ENCODE assay signal across 10 mouse cellular contexts in genomic region chr3:67344599-67344998, GRCm38 (mm10). TPM values are rescaled to one million over a fixed set of nuclear protein-coding genes. Genes with fewer than 3 reads are reported as not detected.
DNase-seq lines count a peak whose midpoint lies in the region; ATAC-seq and TF ChIP-seq lines count a peak whose summit lies in the region.
"Had no signal": no experiment of that assay in that cellular context is flagged by ENCODE, and none has a peak within 500 bp of the region (broad histone marks: within the 10 kb centered on the region; RNA-seq: fewer than 3 reads in every experiment).

No protein-coding gene starts in this region.

- no peaks in the 10 kb centered on the region for H3K27me3 ChIP-seq in liver, embryonic 14.5 days (ENCODE audit: control insufficient read depth, insufficient read depth, low read length)
- H3K27me3 ChIP-seq: heart, embryonic 15.5 days had no signal

- no peak overlapping the region for H3K9ac ChIP-seq in liver, embryonic 14.5 days (replicated peaks)
- H3K9ac ChIP-seq: heart, embryonic 15.5 days had no signal

- DNase-seq in adrenal gland, adult (ENCODE audit: inconsistent age in 2 of 2, low spot score in 1 of 2) = peak; percentile 31 to 79
- DNase-seq in adrenal gland, postnatal 4 days (ENCODE audit: low spot score in 2 of 2) = no peak
- peak; percentile 8 for DNase-seq in 3134 (ENCODE audit: extremely low read depth, insufficient read length, low spot score)
- peak; percentile 69 for DNase-seq in adrenal gland, postnatal 10 days
- peak; percentile 11 for DNase-seq in fibroblast of lung, adult 2 months (ENCODE audit: low read depth)
- DNase-seq in kidney, postnatal 10 days = peak; percentile 66
- DNase-seq in liver, embryonic 14.5 days (ENCODE audit: low read depth in 3 of 3, low spot score in 3 of 3) = peak in 2 of 3 experiments; percentile 10 to 20
- DNase-seq in retina, postnatal 7 days (ENCODE audit: low read depth, low spot score) = peak; percentile 50

- WGBS in liver, embryonic 14.5 days (ENCODE audit: insufficient replicate concordance) = 3% methylated on average over 2 of the region's 2 CpGs

- peak; percentile 70 for TF ChIP-seq CTCF in liver, embryonic 14.5 days (IDR thresholded peaks at IDR 0.05; ENCODE audit: low read depth)

- no peak overlapping the region for H3K27ac ChIP-seq in liver, embryonic 14.5 days
- H3K27ac ChIP-seq: heart, embryonic 15.5 days had no signal

- no peak overlapping the region for H3K4me2 ChIP-seq in liver, embryonic 14.5 days (ENCODE audit: low read depth)
- H3K4me2 ChIP-seq: heart, embryonic 15.5 days had no signal

- no peaks in the 10 kb centered on the region for H3K4me1 ChIP-seq in liver, embryonic 14.5 days (replicated peaks; ENCODE audit: control insufficient read depth in 2 of 2, insufficient read depth in 2 of 2, low read length in 1 of 2)
- H3K4me1 ChIP-seq: heart, embryonic 15.5 days had no signal

- no peaks in the 10 kb centered on the region for H3K9me3 ChIP-seq in liver, embryonic 14.5 days (ENCODE audit: control insufficient read depth, low read length)
- H3K9me3 ChIP-seq: heart, embryonic 15.5 days had no signal

- no peak for ATAC-seq in liver, embryonic 14.5 days (ENCODE audit: insufficient read depth)

- no peaks in the 10 kb centered on the region for H3K36me3 ChIP-seq in liver, embryonic 14.5 days (replicated peaks; ENCODE audit: control insufficient read depth, insufficient read depth, low read depth)
- H3K36me3 ChIP-seq: heart, embryonic 15.5 days had no signal

- no peak overlapping the region for H3K4me3 ChIP-seq in liver, embryonic 14.5 days (ENCODE audit: insufficient read depth in 1 of 2, low read depth in 2 of 2, low read length in 2 of 2)
- H3K4me3 ChIP-seq: heart, embryonic 15.5 days had no signal

- no peak for TF ChIP-seq EP300 in liver, embryonic 14.5 days (IDR thresholded peaks at IDR 0.05; ENCODE audit: low read depth)

RNA-seq across cellular contexts. Expression of gene Mlf1, which starts 29.3 kb away (rescaled TPM):
- 10 to 100 TPM; 12.6 to 16.4 TPM for total RNA-seq in adrenal gland, postnatal 4 days (2021)
- 10 to 100 TPM; 13.6 to 55.4 TPM for total RNA-seq in adrenal gland, postnatal 10 days (2021)
- polyA plus RNA-seq in liver, embryonic 14.5 days (2012; rRNA removed) = 0.52 and 0.81 TPM in 2 replicates
- 1.3 and 1.4 TPM in 2 replicates for polyA plus RNA-seq in liver, embryonic 14.5 days (2014; fragmentation: Nextera tagmentation; extraction: Ambion mirVana)

RNA-seq across cellular contexts. Expression of gene Gm17402, which starts 30.4 kb away (rescaled TPM):
- total RNA-seq in adrenal gland, postnatal 4 days (2021) = not detected
- total RNA-seq in adrenal gland, postnatal 10 days (2021) = not detected
- not detected in 2 replicates for polyA plus RNA-seq in liver, embryonic 14.5 days (2012; rRNA removed)
- not detected in 2 replicates for polyA plus RNA-seq in liver, embryonic 14.5 days (2014; fragmentation: Nextera tagmentation; extraction: Ambion mirVana)
- polyA plus RNA-seq: C2C12; heart, embryonic 15.5 days had no signal

Comparison
In these comparisons a context has a peak if more than half of its experiments do, and no peak if none do; other contexts are left out.
1. DNase-seq: peak in adrenal gland, adult (2 of 2), 3134 (single experiment), adrenal gland, postnatal 10 days (single experiment), fibroblast of lung, adult 2 months (single experiment), kidney, postnatal 10 days (single experiment), liver, embryonic 14.5 days (2 of 3) and retina, postnatal 7 days (single experiment); none in adrenal gland, postnatal 4 days (0 of 2).